Mouse (Mus musculus) cortical plate, adult 2 months (tissue): ENCODE measurements around the gene Ctnnd2.

Source experiments
- CTCF ChIP-seq: fragments of 200-500 bp; IDR thresholded peaks from 2 replicates; pipeline ENCODE4 v1.5.1; 2011; ENCODE audit warnings: mild to moderate bottlenecking, control low read depth, low read length; ENCODE audit not compliant: insufficient read depth; ENCODE audit errors: extremely low read depth
- POLR2A ChIP-seq: fragments of 200-500 bp; IDR thresholded peaks from 2 replicates; pipeline ENCODE4 v1.6.1; 2011; ENCODE audit warnings: mild to moderate bottlenecking, low read length, control low read depth; ENCODE audit not compliant: insufficient read depth; ENCODE audit errors: extremely low read depth

GRCm38 (mm10) chr15:30779903-30780302, 607.5 kb downstream of the Ctnnd2 start:
- TF ChIP-seq CTCF (no peak), POLR2A (no peak)
